Mouse (Mus musculus): ENCODE results near the gene Clcnkb. TPM values are rescaled to one million over a fixed set of nuclear protein-coding genes. Genes with fewer than 3 reads are reported as not detected.

Gene Clcnkb
- 0.23 TPM in 1 of 2 replicates, not detected in the other for polyA plus RNA-seq (2015; fragmentation: Nextera tagmentation; extraction: Ambion mirVana)

DNA sequence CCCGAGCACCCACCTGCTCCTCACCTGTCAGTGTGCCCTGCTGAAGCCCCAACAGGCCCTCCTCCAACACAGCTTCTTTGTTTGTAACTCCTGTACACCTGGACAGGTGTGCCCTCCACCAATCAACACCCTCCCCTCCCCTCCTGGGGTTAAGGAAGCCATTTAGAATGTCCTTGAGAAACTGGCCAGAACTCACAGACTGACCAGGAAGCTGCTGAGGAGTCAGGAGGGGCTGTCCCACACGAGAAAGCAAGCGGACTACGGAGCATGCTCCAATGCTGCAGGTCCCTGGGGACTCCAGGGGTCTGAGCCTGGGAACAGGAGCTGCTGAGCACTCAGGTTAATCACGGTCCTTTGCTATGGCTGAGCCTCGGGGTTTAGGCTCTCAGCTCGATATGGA, at the start of gene Clcnkb:
Gene Clcnkb, minus strand, starts transcription at position 91 of the 400 bp plus-strand sequence.
- DNase-seq (ENCODE audit: low spot score) = no peak

DNA sequence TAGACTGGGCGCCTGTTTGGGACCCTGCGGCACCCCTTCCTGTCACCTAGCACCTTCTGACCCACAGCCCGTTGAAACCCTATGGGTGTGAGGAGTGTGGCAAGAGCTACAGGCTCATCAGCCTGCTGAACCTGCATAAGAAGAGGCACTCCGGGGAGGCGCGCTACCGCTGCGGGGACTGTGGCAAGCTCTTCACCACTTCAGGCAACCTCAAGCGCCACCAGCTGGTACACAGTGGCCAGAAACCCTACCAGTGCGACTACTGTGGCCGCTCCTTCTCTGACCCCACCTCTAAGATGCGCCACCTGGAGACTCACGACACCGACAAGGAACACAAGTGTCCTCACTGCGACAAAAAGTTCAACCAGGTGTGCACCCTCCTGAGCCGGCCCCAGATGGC, 48.9 kb upstream of the Clcnkb start:
- no peak for DNase-seq (ENCODE audit: low spot score)

DNA sequence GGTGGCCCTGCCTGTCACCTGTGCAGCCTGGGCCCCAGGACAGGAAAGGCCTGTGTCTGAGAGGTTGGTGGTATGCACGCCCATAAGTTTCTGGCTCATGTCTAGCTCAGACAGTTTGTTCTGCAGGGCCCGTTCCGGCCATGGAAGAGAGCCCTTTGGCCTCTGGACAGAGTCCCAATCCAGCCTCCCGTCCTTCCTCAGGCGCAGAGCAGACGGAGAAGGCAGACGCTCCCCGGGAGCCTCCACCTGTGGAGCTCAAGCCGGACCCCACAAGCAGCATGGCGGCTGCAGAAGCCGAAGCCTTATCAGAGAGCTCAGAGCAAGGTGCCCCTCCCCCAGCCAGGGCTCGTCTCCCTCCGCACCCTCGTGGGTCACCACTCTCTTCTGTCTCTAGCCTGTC, 47.7 kb upstream of the Clcnkb start:
- DNase-seq (ENCODE audit: low spot score) = no peak

DNA sequence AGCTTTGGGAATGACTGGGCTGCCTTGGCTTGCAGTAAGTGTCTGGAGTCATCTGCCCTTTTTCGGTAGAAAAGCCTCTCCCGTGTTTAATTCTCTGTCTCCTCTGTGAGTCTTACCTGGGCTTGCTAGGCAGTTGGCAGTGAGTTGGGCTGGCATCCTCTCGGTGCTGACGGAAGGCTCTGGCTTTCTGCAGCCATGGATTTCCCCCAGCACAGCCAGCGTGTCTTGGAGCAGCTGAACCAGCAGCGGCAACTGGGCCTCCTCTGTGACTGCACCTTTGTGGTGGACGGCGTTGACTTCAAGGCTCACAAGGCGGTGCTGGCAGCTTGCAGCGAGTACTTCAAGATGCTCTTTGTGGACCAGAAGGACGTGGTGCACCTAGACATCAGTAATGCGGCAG, 45.8 kb upstream of the Clcnkb start:
- DNase-seq (ENCODE audit: low spot score) = no peak

DNA sequence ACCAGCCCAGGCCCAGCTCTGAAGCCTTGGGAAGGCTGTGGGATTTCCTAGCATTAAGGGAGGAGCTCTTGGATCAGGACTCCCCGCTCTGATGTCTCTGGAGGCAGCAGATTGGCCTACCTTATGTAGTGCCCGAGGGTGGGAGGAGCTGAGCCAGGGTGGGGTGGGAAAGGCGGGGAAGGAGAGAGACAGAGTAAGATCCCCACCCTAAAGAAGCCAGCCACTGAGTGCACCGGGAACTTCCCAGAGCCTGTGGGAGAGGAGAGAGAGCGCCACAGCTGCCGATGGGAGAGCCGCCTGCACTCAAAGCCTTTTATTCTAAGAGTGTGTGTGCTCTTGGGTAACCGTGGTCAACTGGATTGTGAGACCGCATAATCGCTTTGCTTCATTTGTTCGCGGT, 45.3 kb upstream of the Clcnkb start:
- DNase-seq (ENCODE audit: low spot score) = no peak

DNA sequence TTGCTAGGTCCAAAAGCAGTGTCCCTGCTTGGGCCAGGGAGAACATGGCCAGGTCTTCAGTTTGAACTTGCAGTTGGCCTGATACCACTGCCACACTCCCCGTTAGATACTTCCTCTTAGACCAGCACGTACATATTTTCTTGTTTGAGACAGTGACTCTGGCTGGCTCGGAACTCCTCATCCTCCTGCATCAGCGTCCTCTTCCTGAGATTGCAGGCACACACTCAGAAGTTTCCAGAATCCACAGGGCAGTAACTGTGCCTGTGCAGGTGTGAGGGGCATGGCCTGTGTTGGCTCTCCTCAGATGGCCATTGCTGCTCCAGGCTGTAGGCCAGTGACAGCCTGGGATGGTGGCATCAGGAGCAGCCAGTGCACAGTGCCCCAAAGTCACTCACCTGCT, 44.7 kb upstream of the Clcnkb start:
- no peak for DNase-seq (ENCODE audit: low spot score)

DNA sequence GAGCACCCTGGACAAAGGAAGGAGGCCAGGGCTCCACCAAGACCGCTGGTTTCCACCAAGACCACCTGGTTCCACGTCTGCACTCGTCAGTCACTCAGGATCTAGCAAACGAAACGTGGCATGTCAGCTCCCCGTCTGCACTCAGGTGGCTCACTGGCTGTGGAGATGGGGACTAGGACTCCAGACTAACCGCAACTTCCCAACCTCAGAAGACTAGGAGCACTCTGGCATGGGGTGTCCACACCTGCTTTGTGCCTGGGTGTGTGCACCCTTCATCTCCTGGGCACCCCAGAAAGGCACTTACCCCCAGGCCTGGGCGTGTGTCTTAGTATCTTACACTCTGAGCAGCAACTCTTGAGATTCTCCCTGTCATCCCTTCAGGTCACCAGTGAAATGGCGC, 44.0 kb upstream of the Clcnkb start:
- no peak for DNase-seq (ENCODE audit: low spot score)

DNA sequence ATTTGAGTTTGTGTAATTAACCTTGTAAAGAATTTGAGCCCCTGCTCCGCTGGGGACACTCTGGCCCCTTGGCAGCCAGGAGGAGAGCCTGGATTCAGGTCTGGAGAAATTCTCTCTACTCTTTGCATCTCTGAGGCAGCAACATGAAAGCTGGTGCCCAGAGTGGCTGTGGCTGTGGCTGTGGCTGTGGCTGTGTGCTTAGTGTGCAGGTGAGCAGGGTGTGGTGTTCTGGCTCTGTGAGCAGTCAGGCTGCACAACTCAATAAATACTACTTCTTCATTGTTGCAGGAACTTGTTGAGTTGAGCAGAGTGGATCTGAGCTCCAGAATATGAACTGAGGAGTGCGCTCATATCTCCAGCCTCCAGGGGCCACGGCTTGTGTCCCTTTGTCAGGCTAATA, 43.1 kb upstream of the Clcnkb start:
- DNase-seq (ENCODE audit: low spot score) = no peak

DNA sequence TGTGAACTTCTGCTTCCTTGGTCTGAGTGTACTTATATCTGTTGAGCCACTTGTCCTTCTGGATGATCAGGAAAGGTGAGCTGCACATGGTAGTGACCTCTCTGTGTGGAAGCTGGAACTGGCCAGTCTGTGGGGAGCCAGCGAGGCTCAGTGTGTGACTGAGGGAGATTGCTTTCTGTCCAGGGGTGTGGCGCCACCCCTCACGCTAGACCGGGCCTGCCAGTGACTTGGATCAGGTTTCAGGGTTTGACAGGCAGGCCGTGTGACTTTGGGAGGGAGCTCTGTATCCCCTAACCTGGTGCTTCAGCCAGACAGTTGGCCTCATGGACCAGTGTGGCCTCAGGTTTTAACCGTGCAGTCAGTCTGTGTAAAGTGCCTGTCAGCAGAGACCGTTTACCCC, 42.4 kb upstream of the Clcnkb start:
- DNase-seq (ENCODE audit: low spot score) = no peak

DNA sequence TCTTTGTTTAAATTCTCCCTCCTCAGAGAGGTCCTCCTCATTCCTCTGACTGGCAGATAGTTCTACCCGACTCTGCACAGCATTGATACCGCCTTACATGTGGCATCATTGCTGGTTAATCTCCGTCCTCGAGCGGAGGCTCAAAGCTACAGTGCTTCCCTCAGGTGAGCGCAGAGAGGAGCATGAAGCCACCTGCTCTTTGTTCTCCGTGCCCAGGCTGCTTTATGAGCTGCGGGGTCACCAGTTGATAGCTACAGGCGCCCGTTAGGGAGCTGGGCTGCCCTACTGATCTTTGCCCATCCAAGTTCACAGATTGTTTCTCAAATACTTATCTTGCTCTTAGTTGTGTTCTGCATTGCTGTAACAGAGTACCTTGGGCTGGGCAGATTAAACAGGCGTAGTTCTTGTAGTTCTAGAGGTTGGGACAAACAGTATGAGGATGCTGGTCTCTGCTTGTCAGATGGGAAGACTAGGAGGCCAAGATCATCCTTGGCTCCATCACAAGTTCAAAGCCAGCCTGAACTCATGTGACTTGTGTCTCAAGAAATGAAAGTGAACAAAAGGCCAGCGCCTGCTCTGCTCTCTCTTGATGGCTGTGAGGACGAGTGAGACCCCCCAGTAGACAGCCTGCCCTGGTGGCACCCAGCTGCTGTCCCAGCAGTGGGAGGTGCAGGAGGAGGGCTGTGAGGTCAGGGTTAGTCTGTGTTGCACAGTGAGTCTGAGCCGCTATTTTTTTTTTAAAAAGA, 40.6 kb upstream of the Clcnkb start:
- DNase-seq (ENCODE audit: low spot score) = no peak

DNA sequence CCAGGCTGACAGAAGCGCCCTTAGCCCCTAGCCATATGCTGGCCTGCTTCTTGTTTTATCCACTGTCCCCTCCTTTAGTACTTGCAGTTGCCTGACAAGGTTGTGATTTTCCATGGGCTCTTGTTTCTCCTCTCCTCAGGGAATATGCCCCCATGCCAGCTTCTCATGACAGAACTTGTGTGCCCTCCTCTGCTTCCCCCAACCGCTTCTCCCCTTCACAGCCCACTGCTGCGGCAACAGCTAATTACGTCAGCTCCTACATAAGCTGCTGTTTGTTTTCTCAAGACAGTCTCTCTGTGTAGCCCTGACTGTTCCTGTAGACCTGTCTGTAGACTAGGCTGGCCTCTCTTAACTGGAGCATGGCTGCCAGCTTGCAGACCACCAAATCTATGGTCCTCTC, 39.7 kb upstream of the Clcnkb start:
- no peak for DNase-seq (ENCODE audit: low spot score)

DNA sequence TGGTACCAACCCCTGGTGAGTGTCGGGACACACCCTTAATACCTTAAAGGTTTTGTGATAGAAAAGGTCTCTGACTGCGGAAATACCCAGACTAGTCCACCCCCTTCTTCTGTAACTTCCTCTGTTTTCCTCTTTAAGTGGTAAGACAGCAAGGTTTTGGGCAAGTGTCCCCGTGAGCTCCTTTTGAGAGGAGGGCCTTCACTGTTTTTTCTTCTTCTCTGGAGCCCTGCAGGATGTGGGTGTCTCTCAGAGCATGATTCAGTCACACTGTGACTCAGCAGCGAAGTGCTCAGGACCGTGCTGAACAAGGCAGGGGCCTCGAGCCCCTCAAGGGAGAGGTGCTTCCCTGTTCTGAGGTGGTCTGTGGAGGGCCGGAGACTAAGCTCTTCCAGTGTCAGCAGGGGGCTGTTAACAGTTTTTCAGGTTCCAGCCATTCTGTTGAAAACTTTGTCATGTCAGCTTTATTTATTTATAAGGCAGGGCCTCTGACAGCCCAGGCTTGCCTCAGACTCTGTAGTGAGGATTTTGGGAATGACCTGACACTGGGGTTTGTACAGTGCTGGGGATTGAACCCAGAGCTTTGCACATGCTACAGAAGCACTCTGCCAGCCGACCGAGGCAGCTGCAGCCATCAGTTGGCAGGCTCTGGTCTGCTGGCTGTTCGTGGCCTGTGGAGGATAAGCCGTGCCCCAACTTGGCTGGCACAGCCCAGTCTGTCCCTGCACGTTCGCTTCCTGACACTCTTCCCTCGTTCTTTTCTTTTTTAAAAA, 39.0 kb upstream of the Clcnkb start:
- DNase-seq (ENCODE audit: low spot score) = peak; percentile 73

DNA sequence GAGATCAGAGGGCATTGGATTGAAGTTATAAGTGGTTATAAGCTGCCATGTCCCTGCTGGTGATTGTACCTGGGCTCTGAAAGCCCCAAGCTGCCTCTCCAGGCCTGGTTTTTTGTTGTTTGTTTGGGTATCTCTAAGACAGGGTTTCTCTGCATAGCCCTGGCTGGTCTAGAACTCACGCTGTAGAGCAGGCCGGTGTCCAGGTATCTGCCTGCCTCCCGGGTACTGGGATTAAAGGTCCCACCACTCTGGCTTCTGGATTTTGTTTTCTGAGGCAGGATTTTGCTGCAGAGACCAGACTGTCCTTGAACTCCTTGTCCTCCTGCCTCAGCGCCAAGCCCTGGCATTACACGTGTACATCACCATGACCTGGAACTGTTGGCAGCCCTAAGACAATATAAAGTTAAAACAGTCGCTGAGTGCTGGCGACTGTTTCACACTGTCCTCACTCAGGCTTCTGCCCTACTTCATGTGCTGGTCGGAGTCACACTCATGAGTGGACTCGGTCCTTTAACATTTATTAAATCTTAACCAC, 36.2 kb upstream of the Clcnkb start:
- no peak for DNase-seq (ENCODE audit: low spot score)

DNA sequence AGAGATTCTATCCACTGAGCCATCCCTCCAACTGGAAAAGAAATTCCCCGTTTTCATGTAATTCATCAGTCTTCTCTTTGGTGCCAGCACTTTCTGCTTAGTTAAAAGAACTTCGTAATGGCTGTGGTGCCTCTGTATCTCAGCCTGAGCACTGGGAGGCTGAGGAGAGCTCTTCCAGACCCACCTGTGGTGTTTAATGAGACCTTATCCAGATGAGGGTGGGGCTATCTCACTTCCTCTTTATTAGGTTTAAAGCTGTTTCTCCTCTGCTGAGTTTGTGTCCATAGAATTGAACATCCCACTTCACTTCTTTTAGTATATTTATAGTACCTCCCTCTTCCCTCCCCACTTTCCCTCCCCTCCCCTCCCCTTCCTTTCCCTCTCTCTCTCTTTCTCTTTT, 35.4 kb upstream of the Clcnkb start:
- no peak for DNase-seq (ENCODE audit: low spot score)

DNA sequence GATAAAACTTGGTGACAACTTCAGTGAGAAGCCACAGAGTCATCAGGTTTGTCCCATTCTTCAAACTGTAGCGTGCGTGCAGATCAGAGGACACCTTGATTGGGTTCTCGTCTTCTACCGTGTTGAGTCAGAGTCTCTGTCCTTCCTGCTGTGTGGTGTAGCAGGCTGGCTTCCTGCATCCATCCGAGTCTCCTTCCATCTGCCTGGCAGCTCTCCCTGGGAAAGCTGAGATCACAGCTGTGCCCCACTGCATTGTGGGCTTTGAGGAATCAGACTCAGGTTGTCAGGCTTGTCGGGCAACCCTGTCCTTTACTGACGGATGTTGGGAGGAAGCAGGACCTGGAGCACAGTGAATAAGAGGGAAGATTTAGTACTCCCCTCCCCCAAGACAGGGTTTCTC, 30.4 kb upstream of the Clcnkb start:
- no peak for DNase-seq (ENCODE audit: low spot score)

DNA sequence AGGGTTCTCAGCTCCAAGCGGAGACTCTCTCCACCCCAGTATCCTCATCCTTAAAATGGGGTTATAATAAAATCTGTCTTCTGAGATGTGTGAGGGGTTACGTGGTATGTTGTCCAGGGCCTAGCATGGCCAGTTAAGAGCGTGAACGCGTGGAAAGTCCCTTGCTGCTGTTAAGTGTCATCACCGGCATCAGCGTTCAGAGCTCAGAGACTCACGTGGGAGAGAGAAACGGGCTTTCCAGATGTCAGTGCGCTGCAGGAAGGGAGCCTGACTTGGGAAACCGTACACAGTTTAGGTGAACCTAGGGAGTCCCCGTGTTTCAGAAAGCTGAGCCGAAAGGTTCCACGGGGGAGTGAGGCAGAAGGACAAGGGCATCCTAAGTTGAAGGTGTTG, 29.5 kb upstream of the Clcnkb start:
- DNase-seq (ENCODE audit: low spot score) = no peak

DNA sequence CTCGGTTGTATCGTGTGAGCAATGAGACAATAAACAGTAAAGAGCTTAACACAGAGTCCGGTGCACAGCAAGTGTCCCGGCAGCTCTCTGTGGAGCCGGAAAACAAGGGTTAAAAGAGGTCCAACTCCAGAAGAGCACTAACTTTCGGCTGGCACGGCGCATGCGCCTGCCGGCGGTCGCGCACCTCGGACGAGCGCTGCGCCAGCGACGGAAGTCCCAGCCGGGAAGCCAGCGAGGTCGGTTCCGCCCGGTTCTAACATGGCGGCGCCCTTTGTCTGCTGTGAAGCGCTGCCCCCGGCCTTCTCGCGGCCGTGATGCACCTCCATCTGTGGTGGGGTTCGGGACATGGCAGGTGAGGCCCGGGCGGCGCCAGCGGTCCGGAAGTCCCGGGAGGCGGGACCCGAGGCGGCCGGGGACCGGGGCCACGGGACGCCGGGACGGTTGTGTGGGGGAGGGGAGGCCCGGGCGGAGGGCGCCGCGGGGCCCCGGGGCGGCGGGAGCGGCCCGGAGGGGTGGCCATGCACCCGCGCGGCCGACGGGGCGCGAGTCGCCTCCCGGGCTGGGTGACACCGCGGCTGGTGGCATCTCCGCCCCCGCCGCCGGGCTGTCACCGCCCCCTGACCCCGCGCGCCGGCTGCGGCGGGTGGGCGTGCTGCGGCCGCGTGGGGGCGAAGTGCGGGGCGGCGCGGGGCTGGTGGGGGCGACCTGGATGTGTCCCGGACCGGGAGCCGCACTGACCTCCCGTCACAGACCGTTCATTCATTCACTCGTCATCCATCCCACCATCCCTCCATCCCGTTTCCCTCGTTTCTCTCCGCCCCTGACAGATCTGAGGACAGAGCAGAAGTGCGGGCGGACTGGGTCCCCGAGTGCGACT, 28.9 kb upstream of the Clcnkb start, which contains the start of gene Zbtb17:
Gene Zbtb17, plus strand, starts transcription at position 204 of the 877 bp plus-strand sequence.
- peak; percentile 92 for DNase-seq (ENCODE audit: low spot score)

DNA sequence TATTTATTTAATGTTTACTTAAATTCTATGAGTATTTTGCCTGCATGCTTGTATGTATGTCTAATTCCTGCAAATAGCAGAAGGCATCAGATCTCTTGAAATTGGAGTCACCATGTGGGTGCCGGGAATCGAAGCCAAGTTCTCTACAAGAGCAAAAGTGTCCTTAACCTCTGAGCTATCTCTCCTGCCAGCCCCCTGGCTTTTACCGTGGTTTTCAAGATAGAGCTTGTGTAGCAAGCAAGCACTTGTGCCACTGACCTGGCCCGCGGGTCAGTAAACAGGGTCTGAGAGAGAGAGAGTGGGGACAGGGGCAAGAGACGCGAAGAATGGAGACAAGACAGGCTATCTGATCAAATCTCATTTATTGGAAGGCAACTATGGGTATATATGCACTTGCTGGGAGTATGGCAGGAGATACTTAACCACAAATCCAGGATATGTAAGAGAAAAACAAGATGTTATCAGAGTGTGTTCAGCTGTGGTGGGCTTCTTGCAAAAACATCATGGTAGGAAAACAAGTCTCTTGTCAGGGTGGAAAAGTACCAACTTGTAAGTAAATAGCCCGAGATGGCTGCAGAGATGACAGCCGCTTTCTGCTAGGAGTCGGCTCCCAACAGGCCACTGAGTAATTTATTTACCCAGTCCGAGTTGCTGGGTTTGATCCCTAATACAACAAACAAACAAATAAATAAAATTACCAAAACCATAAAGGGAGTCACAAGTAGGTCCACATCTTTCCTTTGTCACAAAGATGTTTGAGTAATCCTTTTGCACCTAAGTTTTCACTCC, 28.0 kb upstream of the Clcnkb start:
- no peak for DNase-seq (ENCODE audit: low spot score)

DNA sequence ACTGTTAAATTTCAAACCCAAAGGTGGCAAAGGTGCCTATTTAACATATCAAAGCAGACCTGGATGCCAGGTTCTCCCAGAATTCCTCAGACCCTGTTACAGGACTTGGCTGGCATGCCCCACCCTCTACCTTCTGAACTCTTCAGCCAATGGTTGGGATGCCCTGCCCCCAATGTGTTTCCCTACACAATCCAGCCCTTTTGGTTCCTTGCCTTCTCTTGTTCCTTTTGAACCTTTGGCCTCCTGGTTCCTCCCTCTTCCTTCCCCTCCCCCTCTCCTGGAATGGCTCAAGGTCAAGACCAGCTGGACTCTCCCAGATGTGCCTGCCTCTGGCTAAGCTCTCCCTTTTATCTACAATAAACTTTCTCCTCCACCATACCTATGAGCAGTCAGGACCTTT, 25.1 kb upstream of the Clcnkb start:
- no peak for DNase-seq (ENCODE audit: low spot score)

DNA sequence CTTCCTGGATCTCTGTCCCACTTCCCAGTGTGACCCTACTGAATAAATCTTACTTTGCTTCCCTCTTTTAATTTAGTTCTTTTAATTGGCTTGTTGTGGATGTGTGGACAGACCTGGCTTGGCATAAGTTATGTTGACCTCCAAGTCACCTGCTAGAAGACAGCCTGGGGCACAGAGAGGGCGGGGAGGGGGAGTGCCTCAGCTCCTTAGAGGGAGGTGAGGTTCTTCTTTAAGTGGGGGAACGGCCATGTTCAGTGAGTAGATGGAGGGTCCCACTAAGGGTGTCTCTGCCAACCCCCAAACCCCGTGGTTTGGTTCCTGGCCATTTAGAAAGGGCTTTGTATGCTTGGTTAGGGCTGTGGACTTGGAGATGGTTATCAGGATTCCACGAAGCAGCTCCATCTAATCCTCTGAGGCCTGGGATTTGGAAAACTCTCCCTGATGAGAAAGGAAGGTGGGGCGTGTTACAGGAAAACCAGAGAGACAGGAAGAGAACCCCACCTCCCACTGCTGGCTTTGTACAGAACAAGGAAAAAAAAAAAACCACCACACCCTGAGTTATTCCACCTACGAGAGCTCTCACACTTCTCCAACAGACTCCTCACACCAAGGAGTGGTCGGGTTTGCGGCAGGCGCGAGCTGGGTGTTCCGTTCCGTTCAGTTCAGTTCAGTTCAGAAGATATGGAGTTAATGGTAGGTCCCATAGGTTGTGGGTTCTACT, 23.4 kb upstream of the Clcnkb start:
- no peak for DNase-seq (ENCODE audit: low spot score)
